Mouse (Mus musculus): Measurements from ENCODE around the gene Sft2d2.
A peak's percentile ranks its signal among the peaks of the same experiment; 100 is the strongest.

The Sft2d2 gene

GRCm38 (mm10) chr1:165133279-165133678 is 61.0 kb downstream of the Sft2d2 start:
- no peak for DNase-seq (ENCODE audit: low read depth, low spot score)

- peak; percentile 61 for DNase-seq (ENCODE audit: low read depth, low spot score)
These were observed 61.9 kb downstream of the Sft2d2 start for GRCm38 (mm10) chr1:165132187-165132877.

DNA sequence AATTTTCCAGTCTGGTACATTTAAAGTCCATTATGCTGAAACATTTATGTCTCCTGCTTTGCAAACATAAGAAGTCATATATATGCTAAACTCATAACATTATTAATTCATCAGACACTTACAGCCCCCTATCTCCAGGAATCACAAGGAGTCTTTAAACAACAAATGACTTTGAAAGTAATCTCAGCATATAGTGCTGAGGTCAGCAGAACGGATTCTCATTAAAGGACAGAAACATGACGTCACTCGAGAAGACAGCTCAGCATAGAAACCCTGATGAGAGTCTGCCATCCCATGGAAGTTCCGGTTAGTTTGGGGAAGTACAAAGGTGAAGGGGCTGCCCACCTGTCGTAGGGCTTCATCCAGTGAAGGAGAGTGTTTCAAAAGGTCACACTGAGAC is 64.7 kb downstream of the Sft2d2 start:
- DNase-seq (ENCODE audit: low read depth, low spot score), result no peak
